Mouse (Mus musculus) hindbrain, embryonic 15.5 days (tissue): ENCODE data around the gene Cavin1. TPM values are rescaled to one million over a fixed set of nuclear protein-coding genes. Genes with fewer than 3 reads are reported as not detected.

Experiments
- ATAC-seq: fragments of 200-750 bp; cut with Nextera tagmentation; 2 replicates; pipeline ENCODE4 v1.8.0; 2017; ENCODE audit warnings: low read depth, moderate number of reproducible peaks, moderate TSS enrichment; ENCODE audit not compliant: low FRiP score
- H3K27ac ChIP-seq: fragments of 300-500 bp; sonication (generic); replicated peaks from 2 replicates; pipeline ENCODE4 v1.5.1; 2015; ENCODE audit warnings: mild to moderate bottlenecking, inconsistent platforms
- H3K27me3 ChIP-seq: fragments of 300-500 bp; sonication (generic); 2 replicates; pipeline ENCODE4 v1.6.1; 2015; ENCODE audit warnings: control low read depth, inconsistent platforms
- H3K36me3 ChIP-seq: fragments of 300-500 bp; sonication (generic); 2 replicates; pipeline ENCODE4 v1.6.1; 2015; ENCODE audit warnings: control low read depth, inconsistent platforms
- H3K4me1 ChIP-seq: fragments of 300-500 bp; sonication (generic); replicated peaks from 2 replicates; pipeline ENCODE4 v1.6.1; 2015; ENCODE audit warnings: control low read depth, inconsistent platforms
- H3K4me2 ChIP-seq: fragments of 300-500 bp; sonication (generic); 2 replicates; pipeline ENCODE4 v1.6.1; 2015; ENCODE audit warnings: moderate library complexity, mild to moderate bottlenecking, inconsistent platforms
- H3K4me3 ChIP-seq: fragments of 300-500 bp; sonication (generic); 2 replicates; pipeline ENCODE4 v1.5.1; 2015; ENCODE audit warnings: mild to moderate bottlenecking, inconsistent platforms
- H3K9ac ChIP-seq: fragments of 300-500 bp; sonication (generic); 2 replicates; pipeline ENCODE4 v1.6.1; 2015; ENCODE audit warnings: inconsistent platforms
- H3K9me3 ChIP-seq: fragments of 300-500 bp; sonication (generic); 2 replicates; pipeline ENCODE4 v1.6.1; 2016; ENCODE audit warnings: control low read depth, inconsistent platforms
- WGBS: fragments of 180-500 bp; shearing (Covaris S2); methylation state at CpG from one replicate; pipeline ENCODE4 v1.1.7; 2015; 5-methylcytosine and 5-hydroxymethylcytosine counted together
- polyA plus RNA-seq: library from polyadenylated mRNA; unstranded; fragments of >200 nt; fragmentation: Nextera tagmentation; extraction: Ambion mirVana; gene quantifications from 2 replicates; pipeline ENCODE4 v1.2.1, GENCODE M21; 2015

Cavin1 gene
- polyA plus RNA-seq, 1 experiment from 2014 or later = 47.2 TPM

GRCm38 (mm10) chr11:100964901-100965542 lies 5.7 kb downstream of the Cavin1 start:
- no peak overlapping the region for H3K9ac ChIP-seq
- no peaks in the 10 kb centered on the region for H3K9me3 ChIP-seq
- 83% methylated on average over 6 of the region's 6 CpGs for WGBS
- H3K4me2 ChIP-seq = no peak overlapping the region
- no peak for ATAC-seq
- H3K36me3 ChIP-seq = no peaks in the 10 kb centered on the region
- H3K4me1 ChIP-seq = peaks cover 19% of the 10 kb centered on the region
- H3K27me3 ChIP-seq = peaks cover 38% of the 10 kb centered on the region
- H3K27ac ChIP-seq = no peak overlapping the region
- H3K4me3 ChIP-seq = no peak overlapping the region

- Histone ChIP-seq H3K4me1 (peaks cover 15% of the 10 kb centered on the region), H3K36me3 (no peaks in the 10 kb centered on the region), H3K9me3 (no peaks in the 10 kb centered on the region), H3K4me2 (no peak overlapping the region), H3K27me3 (peaks cover 38% of the 10 kb centered on the region), H3K27ac (no peak overlapping the region), H3K9ac (no peak overlapping the region), H3K4me3 (no peak overlapping the region)
- no peak for ATAC-seq
- 85% methylated on average over 7 of the region's 7 CpGs for WGBS
These were observed 6.5 kb downstream of the Cavin1 start for GRCm38 (mm10) chr11:100964180-100964579.

GRCm38 (mm10) chr11:100963647-100964046 lies 7.0 kb downstream of the Cavin1 start:
- H3K27me3 ChIP-seq = peaks cover 38% of the 10 kb centered on the region
- WGBS = 82% methylated on average over 9 of the region's 9 CpGs
- no peak overlapping the region for H3K9ac ChIP-seq

GRCm38 (mm10) chr11:100962371-100962911 lies 8.2 kb downstream of the Cavin1 start:
- Histone ChIP-seq H3K36me3 (no peaks in the 10 kb centered on the region), H3K27me3 (peaks cover 38% of the 10 kb centered on the region), H3K4me2 (no peak overlapping the region), H3K9ac (no peak overlapping the region), H3K9me3 (no peaks in the 10 kb centered on the region), H3K4me1 (peaks cover 24% of the 10 kb centered on the region), H3K4me3 (no peak overlapping the region), H3K27ac (no peak overlapping the region)
- ATAC-seq = no peak
- WGBS = 63% methylated on average over 9 of the region's 9 CpGs

More at GRCm38 (mm10) chr11:100963647-100964046, 7.0 kb downstream of the Cavin1 start:
- Histone ChIP-seq H3K36me3 (no peaks in the 10 kb centered on the region), H3K4me1 (peaks cover 19% of the 10 kb centered on the region), H3K27ac (no peak overlapping the region), H3K9me3 (no peaks in the 10 kb centered on the region), H3K4me3 (no peak overlapping the region), H3K4me2 (no peak overlapping the region)
- ATAC-seq = no peak

GRCm38 (mm10) chr11:100960540-100960939 lies 10.1 kb downstream of the Cavin1 start:
- ATAC-seq = peak; percentile 65
- no peak overlapping the region for H3K27ac ChIP-seq
- H3K4me3 ChIP-seq = no peak overlapping the region
- 11% methylated on average over 6 of the region's 6 CpGs for WGBS
- H3K27me3 ChIP-seq = peaks cover 31% of the 10 kb centered on the region
- H3K9ac ChIP-seq = no peak overlapping the region
- no peaks in the 10 kb centered on the region for H3K9me3 ChIP-seq
- no peaks in the 10 kb centered on the region for H3K36me3 ChIP-seq
- H3K4me2 ChIP-seq = peak overlapping the region; percentile 46
- peaks cover 27% of the 10 kb centered on the region for H3K4me1 ChIP-seq

- peaks cover 29% of the 10 kb centered on the region for H3K27me3 ChIP-seq
- no peaks in the 10 kb centered on the region for H3K9me3 ChIP-seq
- H3K4me3 ChIP-seq = no peak overlapping the region
- H3K4me2 ChIP-seq = peak overlapping the region; percentile 60; the same call in 1 of the 2 replicates
- H3K4me1 ChIP-seq = peaks cover 27% of the 10 kb centered on the region
- no peak overlapping the region for H3K9ac ChIP-seq
- no peaks in the 10 kb centered on the region for H3K36me3 ChIP-seq
- 31% methylated on average over 3 of the region's 3 CpGs for WGBS
- ATAC-seq = no peak
- 0 out of 2 replicates have a peak overlapping the region, but pooled peaks have one; percentile 1 for H3K27ac ChIP-seq
These were observed 10.9 kb downstream of the Cavin1 start for GRCm38 (mm10) chr11:100959826-100960225.

- Histone ChIP-seq H3K9ac (no peak overlapping the region), H3K4me3 (peak overlapping the region; percentile 33), H3K4me2 (peak overlapping the region; percentile 60), H3K27me3 (peaks cover 29% of the 10 kb centered on the region), H3K4me1 (peaks cover 27% of the 10 kb centered on the region), H3K9me3 (no peaks in the 10 kb centered on the region), H3K36me3 (no peaks in the 10 kb centered on the region), H3K27ac (0 out of 2 replicates have a peak overlapping the region, but pooled peaks have one; percentile 1)
- 4% methylated on average over 14 of the region's 14 CpGs for WGBS
- no peak for ATAC-seq
These were observed 11.2 kb downstream of the Cavin1 start for GRCm38 (mm10) chr11:100959464-100959810.

GRCm38 (mm10) chr11:100958613-100959463 lies 11.8 kb downstream of the Cavin1 start:
- peaks cover 29% of the 10 kb centered on the region for H3K27me3 ChIP-seq
- peaks cover 27% of the 10 kb centered on the region for H3K4me1 ChIP-seq
- H3K27ac ChIP-seq = no peak overlapping the region
- H3K4me3 ChIP-seq = peak overlapping the region; percentile 33
- peak overlapping the region; percentile 27 for H3K9ac ChIP-seq
- H3K36me3 ChIP-seq = no peaks in the 10 kb centered on the region
- no peak for ATAC-seq
- peak overlapping the region; percentile 60 for H3K4me2 ChIP-seq
- no peaks in the 10 kb centered on the region for H3K9me3 ChIP-seq
- WGBS = 8% methylated on average over 76 of the region's 76 CpGs

GRCm38 (mm10) chr11:100957915-100958469 lies 12.7 kb downstream of the Cavin1 start:
- no peak overlapping the region for H3K4me2 ChIP-seq
- H3K9ac ChIP-seq = no peak overlapping the region
- no peaks in the 10 kb centered on the region for H3K9me3 ChIP-seq
- H3K36me3 ChIP-seq = no peaks in the 10 kb centered on the region
- no peak overlapping the region for H3K27ac ChIP-seq
- peaks cover 27% of the 10 kb centered on the region for H3K4me1 ChIP-seq
- H3K27me3 ChIP-seq = peaks cover 29% of the 10 kb centered on the region
- 30% methylated on average over 6 of the region's 6 CpGs for WGBS
- ATAC-seq = no peak
- H3K4me3 ChIP-seq = peak overlapping the region; percentile 33; the same call in 1 of the 2 replicates

- Histone ChIP-seq H3K4me3 (no peak overlapping the region), H3K36me3 (no peaks in the 10 kb centered on the region), H3K9ac (no peak overlapping the region), H3K27me3 (peaks cover 29% of the 10 kb centered on the region), H3K4me2 (no peak overlapping the region), H3K4me1 (peaks cover 29% of the 10 kb centered on the region), H3K9me3 (no peaks in the 10 kb centered on the region), H3K27ac (no peak overlapping the region)
- no peak for ATAC-seq
- 10% methylated on average over 5 of the region's 5 CpGs for WGBS
These were observed 13.4 kb downstream of the Cavin1 start for GRCm38 (mm10) chr11:100957244-100957643.

- ATAC-seq = no peak
- no peak overlapping the region for H3K9ac ChIP-seq
- H3K36me3 ChIP-seq = no peaks in the 10 kb centered on the region
- no peaks in the 10 kb centered on the region for H3K27me3 ChIP-seq
- peaks cover 7% of the 10 kb centered on the region for H3K4me1 ChIP-seq
- H3K9me3 ChIP-seq = no peaks in the 10 kb centered on the region
- no peak overlapping the region for H3K27ac ChIP-seq
- H3K4me3 ChIP-seq = no peak overlapping the region
- WGBS = 100% methylated on average over 1 of the region's 1 CpGs
- no peak overlapping the region for H3K4me2 ChIP-seq
These were observed 21.1 kb downstream of the Cavin1 start for GRCm38 (mm10) chr11:100949540-100949939.

- Histone ChIP-seq H3K27me3 (no peaks in the 10 kb centered on the region), H3K9me3 (no peaks in the 10 kb centered on the region), H3K4me1 (peaks cover 7% of the 10 kb centered on the region), H3K4me3 (no peak overlapping the region), H3K4me2 (no peak overlapping the region), H3K9ac (no peak overlapping the region), H3K27ac (no peak overlapping the region), H3K36me3 (no peaks in the 10 kb centered on the region)
- no peak for ATAC-seq
- 70% methylated on average over 4 of the region's 4 CpGs for WGBS
These were observed 22.4 kb downstream of the Cavin1 start for GRCm38 (mm10) chr11:100948317-100948716.
